Mouse (Mus musculus): Measurements from ENCODE around the gene Arl15.

DNA sequence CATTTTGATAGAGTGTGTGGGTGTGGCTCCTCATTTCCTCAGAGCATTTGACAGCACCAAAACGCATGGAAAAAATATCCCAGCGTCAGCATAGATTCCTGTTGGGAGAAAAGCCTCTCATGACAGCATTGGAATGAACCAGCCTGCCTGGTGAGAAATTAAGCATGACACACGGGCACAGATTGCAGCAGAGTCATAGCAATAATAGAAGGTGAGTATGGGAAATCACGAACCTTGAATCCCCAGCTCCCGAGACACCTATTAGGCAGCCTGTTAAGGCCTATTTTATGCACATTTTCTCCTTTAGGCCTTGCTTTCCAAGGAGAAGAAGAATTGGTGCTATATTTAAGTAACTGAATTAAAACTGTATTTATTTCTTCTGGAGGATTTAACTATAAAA, 8.5 kb upstream of the Arl15 start:
- TF ChIP-seq CTCF (IDR thresholded peaks at IDR 0.05; ENCODE audit: control insufficient read depth, insufficient read depth, low read length) (no peak), POLR2A (IDR thresholded peaks at IDR 0.05; ENCODE audit: borderline replicate concordance, control insufficient read depth, low read depth, low read length) (no peak)

All from bone marrow, adult 2 months (tissue).